Mouse (Mus musculus): ENCODE measurements at regions not wholly inside any gene's neighbourhood (a gene's known extent, or its start where the extent isn't known, plus 50 kb on each side); places are given as distances from the start of the nearest gene placed in this dataset.

GRCm38 (mm10) chr7:117021716-117022115 lies 359.1 kb upstream of the Xylt1 start:
- TF ChIP-seq CTCF (conservative IDR thresholded peaks at IDR 0.05; ENCODE audit: low read length) (no peak), POU5F1 (IDR thresholded peaks at IDR 0.05; ENCODE audit: borderline replicate concordance, low read length) (no peak), NANOG (IDR thresholded peaks at IDR 0.05; ENCODE audit: borderline replicate concordance, low read length) (no peak)

Data from E14TG2a.4 (cell line).